Mouse (Mus musculus): ENCODE measurements around the gene Chil3.
"Not testable (repeated sequence)": the region's sequence is repeated elsewhere in the genome, so short reads cannot be mapped to it uniquely, and the experiment has no call there.

The Chil3 gene

DNA sequence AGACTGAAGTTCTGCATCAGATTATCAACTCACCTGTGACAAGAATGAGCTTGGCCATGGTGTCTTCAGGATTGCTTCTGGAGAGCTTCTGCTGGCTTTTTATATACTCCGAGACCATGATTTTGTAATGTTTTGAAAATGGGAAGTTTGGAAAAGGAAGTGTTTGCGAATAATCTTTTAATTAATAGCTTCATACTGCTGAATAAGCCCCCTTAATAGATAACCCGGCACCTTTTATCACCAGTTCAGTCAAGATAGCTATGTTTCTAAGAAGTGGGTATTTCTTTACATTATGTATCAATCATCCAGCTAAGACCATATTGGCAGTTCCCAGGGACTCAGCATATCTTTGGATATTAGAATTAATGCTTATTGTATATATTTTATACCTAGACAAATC lies at the start of gene Chil3:
Chil3 (minus strand) TSS at position 101 of the 400 bp plus-strand sequence.
- no peak for DNase-seq

- not testable (repeated sequence) for DNase-seq
These were observed 30.7 kb upstream of the Chil3 start for GRCm38 (mm10) chr3:106198030-106198429.

DNA sequence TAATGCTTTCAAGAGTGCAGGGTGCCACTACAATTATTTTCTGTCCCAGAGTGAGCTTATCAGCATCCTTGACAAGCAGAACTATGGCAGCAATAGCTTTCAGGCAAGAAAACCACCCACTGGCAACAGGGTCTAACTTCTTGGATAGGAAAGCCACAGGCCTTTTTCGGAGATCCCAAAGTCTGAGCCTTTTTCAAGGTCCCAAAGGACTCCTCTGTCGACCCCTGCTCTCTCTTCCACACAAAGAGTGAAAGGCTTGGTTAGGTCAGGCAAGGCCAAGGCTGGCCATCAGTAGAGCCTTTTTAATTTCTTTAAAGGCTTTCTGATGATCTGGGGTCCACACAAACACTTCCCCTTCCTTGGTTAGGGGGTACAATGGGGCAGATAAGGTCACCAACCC lies 29.9 kb upstream of the Chil3 start:
- not testable (repeated sequence) for DNase-seq

DNA sequence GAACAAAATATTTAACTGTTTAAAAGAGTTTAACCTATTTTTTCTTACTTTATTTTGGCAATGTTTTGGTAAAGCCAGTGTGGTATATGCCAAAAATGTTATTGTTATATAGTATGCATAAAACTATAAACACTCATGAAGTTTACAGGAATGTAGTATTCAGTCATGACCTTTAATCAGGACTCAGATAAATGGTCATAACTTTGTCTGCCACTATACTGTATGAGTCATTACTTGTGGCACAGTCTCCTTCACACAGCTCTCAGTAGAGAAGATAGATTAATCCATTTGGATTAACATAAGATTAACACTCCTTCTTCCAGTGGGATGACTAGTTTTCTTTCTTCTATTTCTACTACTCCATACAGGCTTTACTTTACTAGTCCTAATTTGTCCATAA lies 28.9 kb upstream of the Chil3 start:
- DNase-seq = no peak

GRCm38 (mm10) chr3:106195486-106195885 lies 28.1 kb upstream of the Chil3 start:
- DNase-seq = no peak

DNA sequence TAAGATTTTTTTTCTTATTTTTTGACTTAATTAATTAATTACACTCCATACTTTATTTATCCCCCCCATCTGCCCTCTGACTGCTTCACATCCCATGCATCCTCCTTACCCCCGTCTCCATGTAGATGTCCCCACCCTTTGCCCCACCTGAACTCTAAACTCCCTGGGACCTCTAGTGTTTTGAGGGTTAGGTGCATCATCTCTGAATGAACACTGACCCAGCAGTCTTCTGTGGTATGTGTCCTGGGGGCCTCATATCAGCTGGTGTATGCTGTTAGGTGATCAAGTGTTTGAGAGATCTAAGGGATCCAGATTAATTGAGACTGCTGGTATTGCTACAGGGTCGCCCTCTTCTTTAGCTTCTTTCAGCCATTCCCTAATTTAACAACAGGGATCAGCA lies 20.6 kb upstream of the Chil3 start:
- DNase-seq = no peak

DNA sequence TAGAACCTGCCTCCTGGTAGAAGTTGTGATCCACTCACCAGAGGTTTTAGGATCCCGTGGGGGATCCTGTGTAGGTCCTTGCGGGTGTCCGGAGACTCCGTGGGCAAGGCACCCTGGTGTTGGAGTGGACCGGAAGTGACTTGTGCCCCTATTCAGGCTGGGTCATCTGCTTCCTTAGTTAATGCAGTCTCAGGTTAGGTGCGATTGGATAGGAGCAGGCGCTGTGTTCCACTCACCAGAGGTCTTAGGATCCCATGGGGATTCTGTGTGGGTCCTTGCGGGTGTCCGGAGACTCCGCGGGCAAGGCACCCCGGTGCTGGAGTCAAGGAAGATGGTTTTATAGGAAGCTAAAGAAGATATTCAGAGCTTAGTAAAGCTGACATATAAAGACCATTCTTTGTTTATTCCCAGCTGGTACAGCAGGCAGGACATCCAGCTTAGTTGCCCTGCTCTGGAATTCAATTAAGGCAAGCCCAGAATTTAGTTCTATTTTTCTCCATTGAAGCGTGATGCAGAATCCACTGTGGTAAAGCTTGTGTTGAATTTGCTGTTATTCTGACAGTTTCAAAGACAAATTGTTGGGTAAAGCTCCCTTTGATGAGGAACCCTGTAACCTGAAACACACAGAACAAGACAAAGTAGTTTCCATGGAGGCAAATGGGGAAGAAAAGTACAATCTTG lies 10.3 kb upstream of the Chil3 start:
- no peak for DNase-seq

DNA sequence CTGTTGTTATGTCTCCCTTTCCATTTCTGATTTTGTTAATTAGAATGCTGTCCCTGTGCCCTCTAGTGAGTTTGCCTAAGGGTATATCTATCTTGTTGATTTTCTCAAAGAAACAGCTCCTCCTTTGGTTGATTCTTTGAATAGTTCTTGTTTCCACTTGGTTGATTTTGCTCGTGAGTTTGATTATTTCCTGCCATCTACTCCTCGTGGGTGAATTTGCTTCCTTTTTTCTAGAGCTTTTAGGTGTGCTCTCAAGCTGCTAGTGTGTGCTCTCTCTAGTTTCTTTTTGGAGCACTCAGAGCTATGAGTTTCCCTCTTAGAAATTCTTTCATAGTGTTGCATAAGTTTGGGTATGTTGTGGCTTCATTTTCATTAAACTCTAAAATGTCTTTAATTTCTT lies 7.6 kb upstream of the Chil3 start:
- not testable (repeated sequence) for DNase-seq

DNA sequence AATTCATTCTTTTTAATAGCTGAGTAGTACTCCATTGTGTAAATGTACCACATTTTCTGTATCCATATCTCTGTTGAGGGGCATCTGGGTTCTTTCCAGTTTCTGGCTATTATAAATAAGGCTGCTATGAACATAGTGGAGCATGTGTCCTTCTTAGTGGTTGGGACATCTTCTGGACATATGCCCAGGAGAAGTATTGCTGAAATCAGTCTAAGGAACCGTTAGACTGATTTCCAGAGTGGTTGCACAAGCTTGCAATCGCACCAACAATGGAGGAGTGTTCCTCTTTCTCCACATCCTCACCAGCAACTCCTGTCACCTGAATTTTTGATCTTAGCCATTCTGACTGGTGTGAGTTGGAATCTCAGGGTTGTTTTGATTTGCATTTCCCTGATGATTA lies 5.1 kb upstream of the Chil3 start:
- not testable (repeated sequence) for DNase-seq

DNA sequence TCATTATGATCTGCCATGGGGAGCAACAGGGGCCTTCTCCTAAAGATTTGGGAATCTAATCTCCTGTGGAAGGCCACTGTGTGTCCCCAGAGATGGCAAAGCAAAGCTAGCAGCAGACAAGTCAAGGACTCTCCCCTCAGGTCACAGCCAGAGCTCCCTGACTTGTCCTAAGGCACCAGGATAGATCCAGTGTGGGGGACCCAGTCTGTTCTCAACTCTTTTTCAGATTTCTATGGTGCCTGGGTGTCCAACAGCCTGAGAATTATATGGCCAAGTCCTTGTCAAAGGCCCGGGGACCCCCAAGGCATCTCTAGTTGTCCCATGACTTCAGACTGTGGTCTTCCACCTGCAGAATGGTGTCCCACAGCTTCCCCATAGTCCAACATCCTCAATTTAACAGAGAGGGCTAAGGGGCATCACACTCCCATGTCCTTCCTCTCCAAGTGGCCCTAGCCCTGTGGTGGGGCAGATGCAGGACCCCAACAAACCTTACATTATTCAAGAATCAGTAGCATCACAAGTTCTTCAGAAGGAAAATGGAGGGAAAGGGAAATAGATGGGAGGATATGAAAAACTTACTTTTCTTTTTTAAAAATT lies 3.9 kb upstream of the Chil3 start:
- no peak for DNase-seq

GRCm38 (mm10) chr3:106170522-106171053 lies 3.2 kb upstream of the Chil3 start:
- DNase-seq = no peak

GRCm38 (mm10) chr3:106154413-106154812 lies 13.0 kb downstream of the Chil3 start:
- DNase-seq = no peak

GRCm38 (mm10) chr3:106144081-106144480 lies 23.3 kb downstream of the Chil3 start:
- no peak for DNase-seq

- no peak for DNase-seq
These were observed 35.7 kb downstream of the Chil3 start for GRCm38 (mm10) chr3:106131690-106132089.

- no peak for DNase-seq
These were observed 38.4 kb downstream of the Chil3 start for GRCm38 (mm10) chr3:106128807-106129493.

GRCm38 (mm10) chr3:106126999-106127398 lies 40.4 kb downstream of the Chil3 start:
- DNase-seq = no peak

- DNase-seq = no peak
These were observed 54.4 kb downstream of the Chil3 start, which contains the start of gene Chia1 for GRCm38 (mm10) chr3:106112929-106113328. Chia1 (plus strand) TSS chr3:106113229.

All from kidney, adult 8-10 months (tissue).